Mouse (Mus musculus) midbrain, embryonic 11.5 days (tissue): Measurements from ENCODE around the gene Btc. TPM values are rescaled to one million over a fixed set of nuclear protein-coding genes. Genes with fewer than 3 reads are reported as not detected.

ENCODE experiments used
- ATAC-seq: fragments of 200-750 bp; cut with Nextera tagmentation; 2 replicates; pipeline ENCODE4 v1.8.0; 2017; ENCODE audit warnings: moderate TSS enrichment, moderate library complexity; ENCODE audit not compliant: low FRiP score
- DNase-seq: peaks from one replicate; pipeline ENCODE4 v3.0.0; 2015; ENCODE audit warnings: low spot score; ENCODE audit errors: missing footprints
- H3K27ac ChIP-seq: fragments of 300-500 bp; sonication (generic); 2 replicates; pipeline ENCODE4 v1.5.1; 2014; ENCODE audit warnings: low read depth, low read length
- H3K27me3 ChIP-seq: fragments of 300-500 bp; sonication (generic); 2 replicates; pipeline ENCODE4 v1.6.1; 2014; ENCODE audit warnings: mild to moderate bottlenecking, low read length, moderate library complexity, mixed read lengths; ENCODE audit not compliant: control insufficient read depth, insufficient read depth
- H3K36me3 ChIP-seq: fragments of 300-500 bp; sonication (generic); 2 replicates; pipeline ENCODE4 v1.6.1; 2014; ENCODE audit warnings: mild to moderate bottlenecking, low read length, moderate library complexity, mixed read lengths; ENCODE audit not compliant: control insufficient read depth, insufficient read depth
- H3K4me1 ChIP-seq: fragments of 300-500 bp; sonication (generic); 2 replicates; pipeline ENCODE4 v1.6.1; 2014; ENCODE audit warnings: low read length; ENCODE audit not compliant: control insufficient read depth, insufficient read depth
- H3K4me2 ChIP-seq: fragments of 300-500 bp; sonication (generic); 2 replicates; pipeline ENCODE4 v1.6.1; 2014; ENCODE audit warnings: mild to moderate bottlenecking, moderate library complexity
- H3K4me3 ChIP-seq: fragments of 300-500 bp; sonication (generic); 2 replicates; pipeline ENCODE4 v1.5.1; 2014; ENCODE audit warnings: low read depth, low read length
- H3K9ac ChIP-seq: fragments of 300-500 bp; sonication (generic); 2 replicates; pipeline ENCODE4 v1.6.1; 2014; ENCODE audit warnings: low read length
- H3K9me3 ChIP-seq: fragments of 300-500 bp; sonication (generic); 2 replicates; pipeline ENCODE4 v1.6.1; 2016; ENCODE audit warnings: low read length; ENCODE audit not compliant: control insufficient read depth
- WGBS: fragments of 180-500 bp; shearing (Covaris S2); extraction: QIAGEN DNeasy Blood & Tissue Kit; methylation state at CpG from one replicate; pipeline ENCODE4 v1.1.7; 2014; 5-methylcytosine and 5-hydroxymethylcytosine counted together
- polyA plus RNA-seq: library from polyadenylated mRNA; unstranded; fragments of >200 nt; fragmentation: Nextera tagmentation; extraction: Ambion mirVana; gene quantifications from 2 replicates; pipeline ENCODE4 v1.2.1, GENCODE M21; 2014

Gene Btc
- polyA plus RNA-seq, 1 experiment from 2014 or later: 0.18 TPM

DNA sequence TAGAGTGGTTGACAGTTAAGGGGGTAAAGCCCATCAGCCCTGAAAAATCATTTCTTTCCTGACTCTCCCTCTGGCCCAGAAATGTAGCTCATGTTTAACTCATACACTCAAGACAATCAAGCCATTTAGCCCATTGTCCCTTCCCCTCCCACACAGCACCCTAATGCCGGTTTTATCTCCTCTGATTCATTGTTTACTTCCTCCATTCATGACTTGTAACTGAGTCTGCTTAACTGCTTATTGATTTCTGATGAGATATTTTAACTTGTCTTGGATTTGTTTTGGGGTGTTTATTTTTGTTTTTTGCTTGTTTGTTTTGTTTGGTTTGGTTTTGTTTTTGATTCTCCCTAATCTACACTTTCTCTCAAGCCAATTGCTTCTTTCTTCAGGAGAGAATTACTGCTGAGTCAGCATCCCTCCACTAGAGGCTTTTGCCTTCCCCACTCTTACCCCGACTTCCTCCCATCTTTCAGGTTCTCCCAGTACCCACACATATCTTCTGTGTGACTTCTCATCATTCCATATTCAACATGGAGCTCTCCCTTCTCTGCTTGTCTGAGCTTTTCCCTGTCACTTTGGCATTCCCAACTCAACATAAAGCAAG, 2.2 kb downstream of the Btc start:
- H3K36me3 ChIP-seq: no peaks in the 10 kb centered on the region
- H3K27ac ChIP-seq: no peak overlapping the region
- no peaks in the 10 kb centered on the region for H3K27me3 ChIP-seq
- ATAC-seq (no peak), DNase-seq (no peak)
- 32% methylated on average over 2 of the region's 2 CpGs for WGBS
- no peak overlapping the region for H3K4me3 ChIP-seq
- no peaks in the 10 kb centered on the region for H3K9me3 ChIP-seq
- no peak overlapping the region for H3K4me2 ChIP-seq
- no peak overlapping the region for H3K9ac ChIP-seq
- H3K4me1 ChIP-seq: no peaks in the 10 kb centered on the region

DNA sequence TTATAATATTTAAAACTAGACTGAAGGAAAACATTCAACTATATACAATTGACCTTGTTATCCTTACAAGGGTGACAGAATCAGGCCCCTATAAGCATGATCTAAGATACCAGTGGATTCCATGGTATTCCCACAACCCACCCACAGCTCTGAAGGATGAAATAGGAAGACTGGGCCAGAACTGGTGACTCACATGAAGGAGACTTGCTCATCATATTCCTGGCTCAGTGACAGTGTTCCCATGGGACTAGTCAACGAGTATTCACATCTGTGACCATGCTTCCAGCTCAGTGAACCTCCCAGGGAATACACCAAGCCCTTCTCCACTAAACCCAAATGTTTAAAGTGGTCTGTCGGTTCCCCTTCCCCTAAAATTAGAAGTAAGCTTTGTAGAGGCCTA, 27.3 kb downstream of the Btc start:
- no peak overlapping the region for H3K27ac ChIP-seq
- H3K36me3 ChIP-seq: no peaks in the 10 kb centered on the region
- H3K4me2 ChIP-seq: no peak overlapping the region
- no peak overlapping the region for H3K9ac ChIP-seq
- ATAC-seq: no peak
- no peaks in the 10 kb centered on the region for H3K9me3 ChIP-seq
- WGBS: 67% methylated on average over 2 of the region's 2 CpGs
- no peaks in the 10 kb centered on the region for H3K27me3 ChIP-seq
- H3K4me1 ChIP-seq: no peaks in the 10 kb centered on the region
- H3K4me3 ChIP-seq: no peak overlapping the region
- DNase-seq: no peak

DNA sequence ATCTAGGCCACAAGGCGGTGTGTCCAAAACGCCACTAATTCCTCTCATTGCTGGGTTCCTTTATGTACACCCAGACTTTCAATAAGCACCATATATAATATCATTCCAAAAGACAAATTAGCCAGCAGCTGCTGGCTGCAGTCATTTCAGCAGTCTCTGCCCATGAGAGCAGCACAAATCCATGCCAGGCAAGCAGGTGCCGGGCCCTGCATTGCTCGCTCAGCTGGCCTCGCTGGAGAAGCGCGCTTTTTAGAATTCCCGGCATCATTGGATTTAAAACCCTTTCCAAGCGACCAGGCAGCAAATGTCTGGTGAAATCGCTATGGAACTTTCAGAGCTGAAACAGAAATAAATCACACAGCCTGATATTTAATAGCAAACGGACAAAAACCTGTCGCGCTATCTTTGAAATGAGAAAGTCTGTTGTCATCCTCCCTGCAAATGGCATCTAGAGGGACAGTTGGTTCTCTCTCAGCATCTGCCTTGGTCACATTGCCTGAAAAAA, 34.7 kb downstream of the Btc start:
- no peaks in the 10 kb centered on the region for H3K36me3 ChIP-seq
- no peaks in the 10 kb centered on the region for H3K4me1 ChIP-seq
- H3K4me2 ChIP-seq: no peak overlapping the region
- H3K9ac ChIP-seq: no peak overlapping the region
- DNase-seq (no peak), ATAC-seq (no peak)
- no peaks in the 10 kb centered on the region for H3K27me3 ChIP-seq
- H3K4me3 ChIP-seq: no peak overlapping the region
- no peak overlapping the region for H3K27ac ChIP-seq
- H3K9me3 ChIP-seq: no peaks in the 10 kb centered on the region
- 96% methylated on average over 13 of the region's 13 CpGs for WGBS

DNA sequence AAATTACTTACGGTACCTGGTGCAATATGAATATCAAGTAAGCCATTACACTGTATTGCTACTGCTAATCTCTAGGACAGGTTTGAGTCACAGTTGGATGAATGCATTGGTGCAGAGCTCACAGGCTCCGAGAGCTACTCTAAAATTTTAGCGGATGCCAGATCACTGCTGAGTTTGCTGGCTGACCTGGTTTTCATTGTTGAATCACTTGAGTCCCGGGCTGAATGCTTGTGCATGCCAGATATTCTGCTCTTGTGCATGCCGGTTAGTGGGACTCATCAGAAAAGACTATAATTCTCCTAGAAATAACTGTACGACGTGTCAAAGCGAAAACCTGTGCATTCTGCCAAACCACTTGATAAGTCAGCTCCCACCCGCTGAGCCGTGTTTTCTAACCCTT, 35.9 kb downstream of the Btc start:
- no peaks in the 10 kb centered on the region for H3K36me3 ChIP-seq
- H3K27me3 ChIP-seq: no peaks in the 10 kb centered on the region
- no peak overlapping the region for H3K27ac ChIP-seq
- DNase-seq: no peak
- ATAC-seq: no peak
- no peak overlapping the region for H3K4me2 ChIP-seq
- no peak overlapping the region for H3K9ac ChIP-seq
- WGBS: 91% methylated on average over 10 of the region's 10 CpGs
- no peaks in the 10 kb centered on the region for H3K4me1 ChIP-seq
- no peaks in the 10 kb centered on the region for H3K9me3 ChIP-seq
- H3K4me3 ChIP-seq: no peak overlapping the region

DNA sequence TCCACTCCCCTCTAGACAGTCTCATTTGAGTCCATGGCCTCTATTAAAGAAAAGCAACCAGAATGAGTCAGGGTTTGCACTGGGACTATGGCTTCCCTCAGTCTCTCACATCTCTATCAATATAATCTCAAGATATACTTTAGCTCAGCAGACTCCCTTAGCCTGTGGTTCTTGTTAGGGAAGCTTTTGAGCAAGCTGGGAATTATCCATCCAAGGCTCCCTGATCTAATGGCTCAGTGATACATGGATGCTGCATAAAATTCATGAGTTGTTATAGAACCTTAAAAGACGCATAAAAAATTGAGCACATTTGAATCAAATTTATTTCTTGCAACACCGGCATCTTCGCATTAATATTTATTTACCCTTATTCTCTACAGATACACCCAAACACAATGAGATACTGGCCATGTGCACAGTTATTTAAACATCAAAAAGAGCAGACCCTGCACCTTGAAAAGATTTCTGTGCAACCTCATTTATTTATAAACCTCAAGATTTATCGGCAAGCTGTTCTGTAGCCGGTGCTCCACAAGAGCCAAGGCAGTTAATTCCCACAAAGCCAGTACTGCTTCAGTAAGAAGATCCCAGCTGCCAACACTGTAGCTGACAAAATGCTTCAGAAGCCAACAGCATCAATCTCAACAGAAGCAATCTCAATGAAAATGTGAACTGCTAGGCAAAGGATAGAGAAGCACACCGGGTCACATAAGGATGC, 39.4 kb downstream of the Btc start:
- H3K4me2 ChIP-seq: no peak overlapping the region
- H3K4me3 ChIP-seq: no peak overlapping the region
- no peaks in the 10 kb centered on the region for H3K4me1 ChIP-seq
- no peak for ATAC-seq
- no peak overlapping the region for H3K9ac ChIP-seq
- H3K27me3 ChIP-seq: no peaks in the 10 kb centered on the region
- no peaks in the 10 kb centered on the region for H3K9me3 ChIP-seq
- 90% methylated on average over 6 of the region's 6 CpGs for WGBS
- no peak for DNase-seq
- no peak overlapping the region for H3K27ac ChIP-seq
- no peaks in the 10 kb centered on the region for H3K36me3 ChIP-seq

DNA sequence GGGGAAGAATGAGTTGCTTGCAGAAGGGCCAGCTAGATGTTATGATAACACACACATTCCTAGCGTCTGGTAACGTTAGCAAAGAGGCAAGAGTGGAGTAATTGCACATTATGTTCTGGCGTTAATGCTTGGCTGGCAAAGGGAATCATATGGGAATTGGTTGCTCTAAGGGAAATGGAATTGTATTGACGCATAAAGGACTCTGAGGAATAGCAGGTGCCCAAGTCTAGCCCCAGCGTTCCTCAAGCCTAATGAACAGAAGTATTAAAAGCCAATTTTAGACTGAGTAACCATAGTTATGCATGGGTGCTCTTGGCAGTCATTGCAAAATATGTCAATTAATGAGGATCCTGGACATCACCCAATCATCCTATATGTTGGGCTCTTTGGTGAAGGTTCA, 50.1 kb downstream of the Btc start:
- 80% methylated on average over 5 of the region's 5 CpGs for WGBS
- Histone ChIP-seq H3K36me3 (no peaks in the 10 kb centered on the region), H3K27ac (no peak overlapping the region), H3K9ac (no peak overlapping the region), H3K9me3 (no peaks in the 10 kb centered on the region), H3K4me1 (no peaks in the 10 kb centered on the region), H3K27me3 (no peaks in the 10 kb centered on the region), H3K4me2 (no peak overlapping the region), H3K4me3 (no peak overlapping the region)
- DNase-seq (no peak), ATAC-seq (no peak)

DNA sequence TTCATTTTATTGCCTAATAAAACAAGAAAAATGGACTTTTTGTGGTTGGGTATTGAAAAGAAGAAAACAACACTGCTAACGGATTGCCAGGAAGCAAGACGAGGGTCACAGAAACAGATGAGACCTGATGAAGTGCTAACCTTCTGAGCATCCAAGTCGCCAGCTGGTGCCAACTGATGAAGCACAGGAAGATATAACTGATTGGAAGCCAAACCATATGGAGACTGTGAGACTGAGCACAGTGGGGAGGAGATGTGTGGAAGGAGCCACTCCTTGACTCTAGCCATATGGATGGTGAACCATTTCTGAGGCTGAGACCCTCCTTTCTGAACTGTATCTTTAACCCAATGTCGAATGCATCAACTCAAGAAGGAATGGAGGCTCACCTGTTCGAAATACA, 57.1 kb downstream of the Btc start:
- Histone ChIP-seq H3K4me3 (no peak overlapping the region), H3K27me3 (no peaks in the 10 kb centered on the region), H3K9me3 (no peaks in the 10 kb centered on the region), H3K4me2 (no peak overlapping the region), H3K4me1 (no peaks in the 10 kb centered on the region), H3K9ac (no peak overlapping the region), H3K27ac (no peak overlapping the region), H3K36me3 (no peaks in the 10 kb centered on the region)
- DNase-seq (no peak), ATAC-seq (no peak)
- WGBS: 78% methylated on average over 5 of the region's 5 CpGs

DNA sequence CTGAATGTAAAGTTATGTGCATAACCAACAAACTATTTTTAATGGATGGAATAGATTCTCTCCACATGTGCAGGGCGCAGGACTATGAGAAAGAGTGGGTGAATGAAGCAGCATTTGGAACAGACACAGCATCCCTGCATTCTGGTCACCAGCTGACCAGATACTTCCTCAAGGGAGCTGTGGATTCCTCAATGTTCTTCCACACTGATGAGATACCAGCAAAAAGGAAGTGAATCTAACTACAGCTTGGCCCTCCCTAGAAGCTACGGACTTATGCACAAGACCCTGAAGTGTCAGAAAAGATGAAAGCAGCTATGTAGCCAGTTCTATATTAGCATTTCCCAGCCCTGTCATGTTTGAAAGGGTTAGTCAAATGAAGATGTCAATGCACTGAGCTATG, 57.7 kb downstream of the Btc start:
- Histone ChIP-seq H3K9ac (no peak overlapping the region), H3K27me3 (no peaks in the 10 kb centered on the region), H3K27ac (no peak overlapping the region), H3K36me3 (no peaks in the 10 kb centered on the region), H3K9me3 (no peaks in the 10 kb centered on the region), H3K4me2 (no peak overlapping the region), H3K4me3 (no peak overlapping the region), H3K4me1 (no peaks in the 10 kb centered on the region)
- ATAC-seq: no peak
- no peak for DNase-seq
- WGBS: 80% methylated on average over 2 of the region's 2 CpGs

DNA sequence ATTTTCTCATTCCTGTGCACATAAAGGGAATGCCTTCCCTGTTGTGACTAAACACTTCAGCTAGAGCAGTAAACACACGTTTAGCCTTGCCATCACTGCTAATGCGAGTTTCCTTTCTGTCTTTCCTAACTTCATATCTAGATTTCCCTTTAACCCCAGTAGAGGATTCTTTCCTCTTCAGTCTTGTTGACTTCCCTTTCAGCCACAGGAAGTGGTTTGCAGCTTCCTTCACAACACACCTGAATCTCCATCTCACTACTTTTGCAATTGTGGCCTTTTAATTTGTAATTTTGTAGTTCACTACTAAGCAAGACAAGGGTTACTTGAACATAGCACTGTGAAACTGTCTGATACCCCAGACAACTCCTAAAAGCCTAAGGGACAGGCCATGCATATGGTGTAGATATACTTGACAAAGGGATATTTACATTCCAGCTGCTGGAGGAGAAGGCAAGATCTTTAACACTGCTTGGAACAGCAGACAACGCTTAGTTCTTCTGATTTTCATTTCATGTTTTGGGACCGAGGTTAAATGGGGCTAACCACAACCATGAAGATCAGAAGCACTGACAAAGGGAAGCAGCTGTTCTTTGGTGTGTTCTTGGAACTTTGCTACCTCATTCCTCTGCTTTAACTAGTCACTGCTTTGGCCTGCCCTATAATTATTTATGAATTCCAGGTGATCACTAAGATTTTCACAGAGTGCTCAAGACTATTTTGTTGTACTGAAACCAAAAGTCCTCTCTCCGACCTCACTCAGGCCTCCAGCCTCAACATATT, 60.6 kb downstream of the Btc start:
- no peaks in the 10 kb centered on the region for H3K36me3 ChIP-seq
- ATAC-seq: no peak
- WGBS: 91% methylated on average over 5 of the region's 5 CpGs

More for the DNA sequence above, 60.6 kb downstream of the Btc start:
- H3K27ac ChIP-seq: no peak overlapping the region
- no peaks in the 10 kb centered on the region for H3K4me1 ChIP-seq
- H3K4me2 ChIP-seq: no peak overlapping the region
- no peaks in the 10 kb centered on the region for H3K9me3 ChIP-seq
- H3K4me3 ChIP-seq: no peak overlapping the region
- no peaks in the 10 kb centered on the region for H3K27me3 ChIP-seq
- no peak for DNase-seq
- no peak overlapping the region for H3K9ac ChIP-seq
